ENCODE assay signal across 10 mouse cellular contexts in genomic region chr1:33714796-33715195, GRCm38 (mm10). TPM values are rescaled to one million over a fixed set of nuclear protein-coding genes. Genes with fewer than 3 reads are reported as not detected.
DNase-seq lines count a peak whose midpoint lies in the region; ATAC-seq and TF ChIP-seq lines count a peak whose summit lies in the region.
"Had no signal": no experiment of that assay in that cellular context is flagged by ENCODE, and none has a peak within 500 bp of the region (broad histone marks: within the 10 kb centered on the region; RNA-seq: fewer than 3 reads in every experiment).

No protein-coding gene starts in this region.

- DNase-seq in lung, postnatal 10 days, result peak; percentile 12
- DNase-seq in lung, postnatal 14 days, result no peak
- peak; percentile 83 for DNase-seq in embryonic facial prominence, embryonic 14.5 days (ENCODE audit: low spot score)
- peak; percentile 32 for DNase-seq in stomach, postnatal 0 days (ENCODE audit: low spot score)
- DNase-seq: cerebellum, adult 18-20 months; thymus, postnatal 36 days had no signal

- H3K4me2 ChIP-seq in embryonic facial prominence, embryonic 14.5 days (ENCODE audit: low read depth, low read length), result peak overlapping the region; percentile 26; the same call in 1 of the 2 replicates
- peak overlapping the region; percentile 25 for H3K4me2 ChIP-seq in limb, embryonic 12.5 days
- H3K4me2 ChIP-seq in stomach, postnatal 0 days (replicated peaks; ENCODE audit: low read depth), result no peak overlapping the region

- no peak for TF ChIP-seq CTCF in stomach, postnatal 0 days (IDR thresholded peaks at IDR 0.05; ENCODE audit: low read depth)

- no peak for TF ChIP-seq EP300 in stomach, postnatal 0 days (optimal IDR thresholded peaks at IDR 0.05)

- H3K4me3 ChIP-seq in embryonic facial prominence, embryonic 14.5 days (ENCODE audit: low read depth, low read length), result no peak overlapping the region
- H3K4me3 ChIP-seq in limb, embryonic 12.5 days (replicated peaks), result no peak overlapping the region
- no peak overlapping the region for H3K4me3 ChIP-seq in stomach, postnatal 0 days (ENCODE audit: low read depth, low read length)
- H3K4me3 ChIP-seq: layer of hippocampus, adult 2 months had no signal

- H3K27me3 ChIP-seq in embryonic facial prominence, embryonic 14.5 days (replicated peaks; ENCODE audit: control insufficient read depth, insufficient read depth, low read length), result no peaks in the 10 kb centered on the region
- no peaks in the 10 kb centered on the region for H3K27me3 ChIP-seq in limb, embryonic 12.5 days
- no peaks in the 10 kb centered on the region for H3K27me3 ChIP-seq in stomach, postnatal 0 days (ENCODE audit: control insufficient read depth, insufficient read depth, low read length)

- no peaks in the 10 kb centered on the region for H3K9me3 ChIP-seq in embryonic facial prominence, embryonic 14.5 days (ENCODE audit: control insufficient read depth, low read length)
- no peaks in the 10 kb centered on the region for H3K9me3 ChIP-seq in limb, embryonic 12.5 days
- no peaks in the 10 kb centered on the region for H3K9me3 ChIP-seq in stomach, postnatal 0 days (ENCODE audit: control insufficient read depth, low read length)

- H3K9ac ChIP-seq in embryonic facial prominence, embryonic 14.5 days (ENCODE audit: low read depth, low read length), result no peak overlapping the region
- H3K9ac ChIP-seq in limb, embryonic 12.5 days (replicated peaks), result no peak overlapping the region
- H3K9ac ChIP-seq in stomach, postnatal 0 days (ENCODE audit: low read length), result no peak overlapping the region

- no peaks in the 10 kb centered on the region for H3K36me3 ChIP-seq in embryonic facial prominence, embryonic 14.5 days (ENCODE audit: control insufficient read depth, insufficient read depth, low read length)
- no peaks in the 10 kb centered on the region for H3K36me3 ChIP-seq in limb, embryonic 12.5 days
- no peaks in the 10 kb centered on the region for H3K36me3 ChIP-seq in stomach, postnatal 0 days (ENCODE audit: control insufficient read depth, insufficient read depth, low read length)

- WGBS in embryonic facial prominence, embryonic 14.5 days, result 7% methylated on average over 10 of the region's 10 CpGs
- 4% methylated on average over 10 of the region's 10 CpGs for WGBS in limb, embryonic 12.5 days
- WGBS in stomach, postnatal 0 days, result 8% methylated on average over 10 of the region's 10 CpGs

- ATAC-seq in embryonic facial prominence, embryonic 14.5 days (ENCODE audit: low read depth), result 0 out of 2 replicates have a peak, but pooled peaks have one; percentile 23
- ATAC-seq in limb, embryonic 12.5 days (ENCODE audit: insufficient number of reproducible peaks, insufficient read depth, low FRiP score, low TSS enrichment, low read depth), result no peak
- peak; percentile 66 for ATAC-seq in stomach, postnatal 0 days (ENCODE audit: low FRiP score, low TSS enrichment)
- no peak for ATAC-seq in megakaryocyte, adult 5-6 weeks (ENCODE audit: poor library complexity, severe bottlenecking)
- ATAC-seq in inflammation-experienced regulatory T-cells, adult 6 months, result no peak

- H3K4me1 ChIP-seq in embryonic facial prominence, embryonic 14.5 days (ENCODE audit: control insufficient read depth, insufficient read depth, low read length), result no peaks in the 10 kb centered on the region
- H3K4me1 ChIP-seq in limb, embryonic 12.5 days (replicated peaks), result no peaks in the 10 kb centered on the region; the same call in 1 of the 2 replicates
- no peaks in the 10 kb centered on the region for H3K4me1 ChIP-seq in stomach, postnatal 0 days (replicated peaks; ENCODE audit: control insufficient read depth, insufficient read depth)

- H3K27ac ChIP-seq in embryonic facial prominence, embryonic 14.5 days (replicated peaks; ENCODE audit: low read depth, low read length), result no peak overlapping the region
- no peak overlapping the region for H3K27ac ChIP-seq in limb, embryonic 12.5 days
- no peak overlapping the region for H3K27ac ChIP-seq in stomach, postnatal 0 days (replicated peaks)
- H3K27ac ChIP-seq: layer of hippocampus, adult 2 months had no signal

RNA-seq across cellular contexts. Expression of gene Rab23, which starts 4.9 kb away (rescaled TPM):
- 21.3 and 24.5 TPM in 2 replicates for polyA plus RNA-seq in embryonic facial prominence, embryonic 14.5 days (2014; fragmentation: Nextera tagmentation; extraction: Ambion mirVana)
- 36.5 and 37.0 TPM in 2 replicates for polyA plus RNA-seq in limb, embryonic 12.5 days (2016; fragmentation: Nextera tagmentation; extraction: Ambion mirVana)
- 14.9 and 17.0 TPM in 2 replicates for polyA plus RNA-seq in stomach, postnatal 0 days (2015; fragmentation: Nextera tagmentation; extraction: Ambion mirVana)
- total RNA-seq in megakaryocyte, adult 5-6 weeks (2015), result 2.8 and 3.1 TPM in 2 replicates
- total RNA-seq in megakaryocyte, adult 5-6 weeks (2017), result 1.7 and 3.0 TPM in 2 replicates
- polyA plus RNA-seq in inflammation-experienced regulatory T-cells, adult 6 months (2017; shearing (Covaris generic)), result 1 to 10 TPM; 6.7 to 7.5 (median 6.8) TPM

RNA-seq across cellular contexts. Expression of gene Bag2, which starts 42.8 kb away (rescaled TPM):
- polyA plus RNA-seq in embryonic facial prominence, embryonic 14.5 days (2014; fragmentation: Nextera tagmentation; extraction: Ambion mirVana), result 61.1 and 68.5 TPM in 2 replicates
- 46.1 and 49.9 TPM in 2 replicates for polyA plus RNA-seq in limb, embryonic 12.5 days (2016; fragmentation: Nextera tagmentation; extraction: Ambion mirVana)
- polyA plus RNA-seq in stomach, postnatal 0 days (2015; fragmentation: Nextera tagmentation; extraction: Ambion mirVana), result 52.0 and 52.5 TPM in 2 replicates
- 0.49 and 2.1 TPM in 2 replicates for total RNA-seq in megakaryocyte, adult 5-6 weeks (2015)
- 1.2 and 1.3 TPM in 2 replicates for total RNA-seq in megakaryocyte, adult 5-6 weeks (2017)
- polyA plus RNA-seq in inflammation-experienced regulatory T-cells, adult 6 months (2017; shearing (Covaris generic)), result 1 to 10 TPM; 1.7 to 4.5 (median 2.0) TPM

RNA-seq across cellular contexts. Expression of gene Prim2, which starts 45.2 kb away (rescaled TPM):
- polyA plus RNA-seq in embryonic facial prominence, embryonic 14.5 days (2014; fragmentation: Nextera tagmentation; extraction: Ambion mirVana), result 26.6 and 31.2 TPM in 2 replicates
- polyA plus RNA-seq in limb, embryonic 12.5 days (2016; fragmentation: Nextera tagmentation; extraction: Ambion mirVana), result 45.9 and 47.4 TPM in 2 replicates
- polyA plus RNA-seq in stomach, postnatal 0 days (2015; fragmentation: Nextera tagmentation; extraction: Ambion mirVana), result 13.1 and 13.6 TPM in 2 replicates
- total RNA-seq in megakaryocyte, adult 5-6 weeks (2015), result 35.7 and 45.3 TPM in 2 replicates
- 48.3 and 51.7 TPM in 2 replicates for total RNA-seq in megakaryocyte, adult 5-6 weeks (2017)
- polyA plus RNA-seq in inflammation-experienced regulatory T-cells, adult 6 months (2017; shearing (Covaris generic)), result 10 to 100 TPM; 19.3 to 43.6 (median 26.0) TPM

Comparison
In these comparisons a context has a peak if more than half of its experiments do, and no peak if none do; other contexts are left out.
1. ATAC-seq: peak in embryonic facial prominence, embryonic 14.5 days (single experiment) and stomach, postnatal 0 days (single experiment); none in limb, embryonic 12.5 days (single experiment), megakaryocyte, adult 5-6 weeks (single experiment) and inflammation-experienced regulatory T-cells, adult 6 months (single experiment).